Mouse (Mus musculus) midbrain, embryonic 10.5 days (tissue): ENCODE results near the gene Osbpl9. TPM values are rescaled to one million over a fixed set of nuclear protein-coding genes. Genes with fewer than 3 reads are reported as not detected.

ENCODE experiments used
- DNase-seq: peaks from one replicate; pipeline ENCODE4 v3.0.0-alpha.2; 2017; ENCODE audit warnings: low spot score
- H3K27ac ChIP-seq: fragments of 300-500 bp; sonication (generic); replicated peaks from 2 replicates; pipeline ENCODE4 v1.5.1; 2016; ENCODE audit warnings: mild to moderate bottlenecking
- H3K27me3 ChIP-seq: fragments of 300-500 bp; sonication (generic); 2 replicates; pipeline ENCODE4 v1.6.1; 2016; ENCODE audit warnings: low read depth, mild to moderate bottlenecking; ENCODE audit not compliant: poor library complexity, severe bottlenecking
- H3K36me3 ChIP-seq: fragments of 300-500 bp; sonication (generic); 2 replicates; pipeline ENCODE4 v1.6.1; 2016; ENCODE audit warnings: mild to moderate bottlenecking, moderate library complexity
- H3K4me1 ChIP-seq: fragments of 300-500 bp; sonication (generic); 2 replicates; pipeline ENCODE4 v1.6.1; 2016
- H3K4me3 ChIP-seq: fragments of 300-500 bp; sonication (generic); 2 replicates; pipeline ENCODE4 v1.5.1; 2016; ENCODE audit warnings: mild to moderate bottlenecking, moderate library complexity
- H3K9me3 ChIP-seq: fragments of 300-500 bp; sonication (generic); replicated peaks from 2 replicates; pipeline ENCODE4 v1.6.1; 2016; ENCODE audit warnings: mild to moderate bottlenecking
- WGBS: fragments of 180-500 bp; shearing (Covaris S2); methylation state at CpG from one replicate; pipeline ENCODE4 v1.1.7; 2016; 5-methylcytosine and 5-hydroxymethylcytosine counted together
- polyA plus RNA-seq: library from polyadenylated mRNA; unstranded; fragments of >200 nt; fragmentation: Nextera tagmentation; extraction: Ambion mirVana; gene quantifications from 2 replicates; pipeline ENCODE4 v1.2.1, GENCODE M21; 2016

Gene Osbpl9
- polyA plus RNA-seq, 1 experiment from 2014 or later, result 58.3 TPM

DNA sequence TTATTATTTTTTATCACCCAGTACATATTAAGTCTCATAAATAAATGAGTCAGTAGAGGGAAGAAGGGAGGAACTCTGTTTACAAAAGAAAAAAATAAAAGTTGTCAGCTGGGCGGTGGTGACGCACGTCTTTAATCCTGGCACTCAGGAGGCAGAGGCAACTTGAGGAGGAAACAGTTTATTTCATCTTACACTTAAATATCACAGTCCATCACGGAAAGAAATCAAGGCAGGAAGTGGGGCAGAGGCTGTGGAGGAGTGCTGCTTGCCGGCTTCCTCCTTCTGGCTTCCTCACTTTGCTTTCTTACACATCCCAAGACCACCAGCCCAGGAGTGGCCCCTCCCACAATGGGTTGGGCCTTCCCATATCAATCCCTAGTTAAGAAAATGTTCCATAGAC is 24.0 kb upstream of the Osbpl9 start:
- no peak overlapping the region for H3K4me3 ChIP-seq
- no peaks in the 10 kb centered on the region for H3K36me3 ChIP-seq
- WGBS, result 78% methylated on average over 5 of the region's 5 CpGs
- H3K27me3 ChIP-seq, result no peaks in the 10 kb centered on the region
- no peak for DNase-seq
- peaks cover 11% of the 10 kb centered on the region; the same call in 1 of the 2 replicates for H3K4me1 ChIP-seq
- H3K9me3 ChIP-seq, result no peaks in the 10 kb centered on the region
- H3K27ac ChIP-seq, result no peak overlapping the region

DNA sequence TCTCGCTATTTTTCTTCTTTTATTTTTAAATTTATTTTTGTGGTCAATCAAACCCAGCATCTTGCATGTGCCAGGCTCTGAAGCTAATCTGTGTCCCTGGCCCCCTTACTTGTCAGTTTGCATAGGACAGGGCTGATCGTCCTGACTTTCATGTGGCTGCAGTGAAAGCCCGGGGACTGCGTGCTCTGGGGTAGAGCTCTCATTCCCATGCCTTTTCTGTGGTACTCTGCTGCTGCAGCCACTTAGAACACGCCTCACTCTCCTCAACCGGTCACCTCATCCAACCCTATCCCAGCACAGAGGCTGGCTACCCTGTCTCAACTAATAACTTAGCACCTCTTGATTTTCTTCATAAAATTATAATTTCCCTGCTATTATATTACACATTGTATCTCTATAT is 23.5 kb upstream of the Osbpl9 start:
- H3K27ac ChIP-seq, result no peak overlapping the region
- 80% methylated on average over 6 of the region's 6 CpGs for WGBS

DNA sequence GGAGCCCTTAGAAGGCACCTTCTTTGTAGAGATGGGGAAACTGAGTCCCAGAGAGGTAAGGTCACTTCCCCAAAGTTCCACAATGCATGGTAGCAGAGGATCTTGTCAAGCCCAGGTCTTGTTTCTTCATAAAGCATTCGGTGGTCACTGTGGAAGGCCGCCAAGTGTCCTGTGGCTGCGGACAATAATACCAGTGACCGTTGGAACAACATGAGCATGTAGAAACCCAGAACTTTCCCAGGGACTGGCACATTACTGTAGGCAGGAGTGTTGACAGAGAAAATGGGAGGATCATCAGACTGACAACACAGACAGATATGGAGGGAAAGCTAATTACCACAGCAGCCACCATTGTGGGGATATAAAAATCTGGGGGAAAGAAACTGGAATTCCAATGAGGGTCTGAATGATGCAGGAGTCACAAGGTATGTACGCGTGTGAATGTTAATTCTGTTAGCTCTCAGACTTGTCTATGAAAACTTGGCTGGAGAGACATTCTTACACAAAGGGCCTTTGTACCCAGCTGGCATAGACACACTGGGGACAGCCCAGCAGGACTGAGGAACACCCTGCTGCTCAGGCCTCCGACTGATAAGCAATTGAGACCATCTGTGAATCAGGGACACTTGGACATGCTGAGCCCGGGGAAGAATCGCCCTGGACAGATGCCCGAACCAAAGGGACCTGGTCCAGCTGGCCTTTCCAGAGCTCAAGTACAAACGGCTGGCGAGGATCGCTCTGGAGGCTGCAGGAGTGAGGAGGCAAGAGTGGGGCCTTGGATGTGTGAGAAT is 22.9 kb upstream of the Osbpl9 start:
- no peaks in the 10 kb centered on the region for H3K9me3 ChIP-seq
- no peak overlapping the region for H3K4me3 ChIP-seq
- no peak overlapping the region; the same call in 1 of the 2 replicates for H3K27ac ChIP-seq
- 74% methylated on average over 13 of the region's 13 CpGs for WGBS
- no peak for DNase-seq
- H3K36me3 ChIP-seq, result no peaks in the 10 kb centered on the region
- H3K4me1 ChIP-seq, result peaks cover 10% of the 10 kb centered on the region; the same call in 1 of the 2 replicates
- no peaks in the 10 kb centered on the region for H3K27me3 ChIP-seq

More for the DNA sequence above, 23.5 kb upstream of the Osbpl9 start:
- H3K27me3 ChIP-seq, result no peaks in the 10 kb centered on the region
- H3K9me3 ChIP-seq, result no peaks in the 10 kb centered on the region
- H3K36me3 ChIP-seq, result no peaks in the 10 kb centered on the region
- DNase-seq, result no peak
- H3K4me3 ChIP-seq, result no peak overlapping the region
- peaks cover 11% of the 10 kb centered on the region; the same call in 1 of the 2 replicates for H3K4me1 ChIP-seq

DNA sequence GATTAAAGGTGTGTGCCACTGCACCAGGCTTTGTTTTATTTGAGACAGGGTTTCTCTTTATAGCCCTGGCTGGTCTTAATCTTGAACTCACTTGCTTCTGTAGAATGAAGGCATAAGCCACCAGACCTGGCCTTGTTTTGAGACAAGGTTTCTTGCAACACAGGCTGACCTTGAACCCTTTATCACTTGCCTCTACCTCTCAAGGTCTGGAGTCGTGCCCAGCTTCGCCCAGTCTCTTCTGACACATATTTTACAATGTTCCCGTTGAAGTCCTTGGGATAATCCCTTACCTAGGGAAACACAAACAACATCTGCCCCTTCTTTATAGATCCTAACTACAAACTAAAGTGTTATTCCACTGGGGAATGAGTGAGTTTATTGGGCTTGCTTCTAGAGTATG is 19.9 kb upstream of the Osbpl9 start:
- H3K4me1 ChIP-seq, result peaks cover 7% of the 10 kb centered on the region; the same call in 1 of the 2 replicates
- DNase-seq, result no peak
- H3K4me3 ChIP-seq, result no peak overlapping the region
- H3K36me3 ChIP-seq, result no peaks in the 10 kb centered on the region
- H3K27me3 ChIP-seq, result no peaks in the 10 kb centered on the region
- no peak overlapping the region for H3K27ac ChIP-seq
- H3K9me3 ChIP-seq, result no peaks in the 10 kb centered on the region
- WGBS, result 83% methylated on average over 3 of the region's 3 CpGs

DNA sequence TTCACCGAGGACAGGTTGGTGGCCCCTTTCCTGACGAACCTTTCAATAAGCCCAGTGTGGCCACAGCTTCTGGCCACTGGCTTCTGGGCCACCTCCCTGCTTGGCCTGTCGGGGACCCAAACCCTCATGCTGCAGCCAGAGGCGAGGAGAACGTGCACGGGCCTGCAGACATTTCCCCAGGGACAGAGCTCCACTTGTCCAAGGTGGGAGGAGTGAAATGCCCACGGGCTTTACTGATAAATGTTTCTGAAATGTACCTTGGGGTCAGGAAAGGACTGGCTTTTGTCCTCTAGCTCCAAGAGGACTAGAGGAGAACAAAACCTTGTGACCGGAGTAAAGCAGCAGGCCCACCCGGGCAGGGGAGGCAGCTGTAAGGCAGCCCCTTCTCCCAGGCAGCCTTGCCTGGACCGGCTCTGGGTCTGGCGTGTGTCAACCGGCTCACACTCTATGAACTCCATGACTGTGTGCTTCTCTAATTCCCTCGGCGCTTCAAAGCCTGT is 18.4 kb upstream of the Osbpl9 start:
- 79% methylated on average over 14 of the region's 14 CpGs for WGBS
- Histone ChIP-seq H3K4me3 (no peak overlapping the region), H3K27ac (0 out of 2 replicates have a peak overlapping the region, but pooled peaks have one; percentile 23)

DNA sequence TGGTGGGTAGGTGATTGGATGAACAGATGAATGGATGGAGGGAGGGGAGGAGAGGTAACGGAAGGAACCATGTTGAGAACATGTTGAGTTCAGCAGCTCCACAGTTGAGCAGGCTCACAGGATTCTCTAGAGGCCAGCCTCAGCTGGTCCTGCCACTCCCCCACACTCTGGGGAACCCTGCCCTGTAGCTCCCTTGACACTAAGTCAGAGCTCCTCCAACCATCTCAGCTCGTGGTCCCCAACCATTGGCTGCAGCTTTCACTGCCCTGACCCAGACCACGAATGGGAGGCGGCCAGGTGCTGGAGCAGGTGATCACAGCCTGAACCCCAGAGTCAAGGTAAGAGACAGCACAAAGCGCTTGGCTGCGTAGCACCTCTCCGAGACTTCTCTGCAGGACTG is 15.9 kb upstream of the Osbpl9 start:
- Histone ChIP-seq H3K27ac (no peak overlapping the region), H3K4me1 (no peaks in the 10 kb centered on the region), H3K27me3 (no peaks in the 10 kb centered on the region), H3K9me3 (no peaks in the 10 kb centered on the region), H3K36me3 (no peaks in the 10 kb centered on the region), H3K4me3 (no peak overlapping the region)
- DNase-seq, result no peak
- WGBS, result 79% methylated on average over 7 of the region's 7 CpGs

More for the DNA sequence above, 18.4 kb upstream of the Osbpl9 start:
- DNase-seq, result no peak
- H3K27me3 ChIP-seq, result no peaks in the 10 kb centered on the region
- H3K36me3 ChIP-seq, result no peaks in the 10 kb centered on the region
- peaks cover 7% of the 10 kb centered on the region; the same call in 1 of the 2 replicates for H3K4me1 ChIP-seq
- no peaks in the 10 kb centered on the region for H3K9me3 ChIP-seq

DNA sequence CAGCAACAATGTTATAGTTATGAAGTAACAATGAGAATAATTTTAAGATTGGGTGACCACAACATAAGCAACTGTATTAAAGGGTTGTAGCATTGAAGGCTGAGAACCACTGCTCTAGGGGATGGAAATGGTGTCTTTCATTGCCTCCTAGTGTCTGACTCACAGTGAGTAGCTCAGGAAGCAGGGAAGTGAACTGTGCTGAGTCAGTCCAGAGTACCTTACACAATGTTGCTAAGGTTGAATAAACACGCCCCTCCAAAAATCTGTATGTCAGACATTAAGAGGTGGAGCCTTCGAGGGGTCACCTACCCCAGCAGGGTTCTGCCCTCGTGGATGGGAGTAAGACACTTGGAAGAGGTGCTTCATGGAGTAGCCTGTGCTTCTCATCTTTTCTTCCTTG is 11.9 kb upstream of the Osbpl9 start:
- H3K27ac ChIP-seq, result no peak overlapping the region
- DNase-seq, result no peak
- H3K4me1 ChIP-seq, result peaks cover 10% of the 10 kb centered on the region
- H3K4me3 ChIP-seq, result no peak overlapping the region
- WGBS, result 77% methylated on average over 3 of the region's 3 CpGs
- no peaks in the 10 kb centered on the region for H3K36me3 ChIP-seq
- no peaks in the 10 kb centered on the region for H3K27me3 ChIP-seq
- no peaks in the 10 kb centered on the region for H3K9me3 ChIP-seq

DNA sequence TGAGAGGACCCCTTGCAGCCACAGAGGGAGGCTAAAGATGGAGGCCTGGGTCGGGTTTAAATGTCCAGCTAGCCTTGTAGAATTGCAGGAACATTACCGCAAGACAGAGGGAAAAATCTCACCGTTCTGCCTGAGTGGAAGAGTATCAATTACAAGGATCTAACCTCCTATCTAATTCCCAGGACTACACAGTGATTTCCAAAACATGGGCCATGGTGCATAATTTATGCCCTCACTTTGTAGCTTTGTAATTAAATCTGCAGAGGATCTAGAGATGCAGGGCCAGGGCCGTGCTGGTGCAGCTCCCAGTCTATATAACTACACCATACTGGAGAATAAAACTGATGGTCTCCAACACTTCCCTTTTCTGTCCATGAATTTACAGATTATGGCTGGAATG is 8.8 kb upstream of the Osbpl9 start:
- peak overlapping the region; percentile 49; the same call in 1 of the 2 replicates for H3K27ac ChIP-seq
- WGBS, result 76% methylated on average over 4 of the region's 4 CpGs
- peaks cover 10% of the 10 kb centered on the region for H3K4me1 ChIP-seq
- no peak for DNase-seq
- H3K36me3 ChIP-seq, result no peaks in the 10 kb centered on the region
- no peaks in the 10 kb centered on the region for H3K27me3 ChIP-seq
- no peaks in the 10 kb centered on the region for H3K9me3 ChIP-seq
- H3K4me3 ChIP-seq, result no peak overlapping the region

DNA sequence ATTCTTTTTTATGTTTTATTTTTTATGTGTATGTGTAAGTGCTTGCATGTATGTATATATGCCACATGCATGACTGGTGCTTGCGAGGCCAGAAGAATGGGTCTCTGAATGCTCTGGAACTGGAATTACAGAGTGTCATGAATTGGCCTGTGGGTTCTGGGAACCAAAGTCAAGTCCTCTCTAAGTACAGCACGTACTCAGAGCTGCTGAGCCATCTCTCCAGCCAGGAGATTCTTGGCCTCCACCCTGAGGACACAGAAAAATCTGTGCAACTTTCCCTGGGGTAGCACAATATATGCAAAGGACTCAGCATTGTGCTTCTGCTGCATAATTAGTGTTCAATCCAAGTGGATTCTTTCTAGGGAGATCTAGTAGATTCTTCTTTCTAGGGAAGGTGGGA is 8.2 kb upstream of the Osbpl9 start:
- H3K4me3 ChIP-seq, result no peak overlapping the region
- DNase-seq, result no peak
- H3K9me3 ChIP-seq, result no peaks in the 10 kb centered on the region
- H3K27me3 ChIP-seq, result no peaks in the 10 kb centered on the region
- WGBS, result 79% methylated on average over 2 of the region's 2 CpGs
- peak overlapping the region; percentile 49; the same call in 1 of the 2 replicates for H3K27ac ChIP-seq
- H3K36me3 ChIP-seq, result no peaks in the 10 kb centered on the region
- H3K4me1 ChIP-seq, result peaks cover 10% of the 10 kb centered on the region

DNA sequence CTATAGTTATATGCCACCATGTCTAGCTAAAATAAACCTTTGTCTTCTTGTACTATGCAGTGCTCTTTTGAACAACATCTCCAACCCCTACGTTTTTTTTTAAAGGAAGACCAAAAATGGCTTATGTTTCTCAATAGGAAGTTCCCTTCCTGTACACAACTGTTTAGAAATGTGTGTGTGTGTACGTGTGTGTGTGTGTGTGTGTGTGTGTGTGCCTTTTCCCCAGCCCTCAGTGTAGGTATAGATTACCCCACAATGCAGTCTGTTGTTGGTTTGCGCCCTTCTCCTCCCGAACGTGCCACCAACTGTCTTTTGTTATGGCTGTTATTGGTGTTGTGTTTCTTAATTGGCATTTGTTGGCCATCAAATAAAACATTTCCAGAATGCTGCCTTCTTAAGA is 5.5 kb upstream of the Osbpl9 start:
- Histone ChIP-seq H3K4me3 (no peak overlapping the region), H3K9me3 (no peaks in the 10 kb centered on the region), H3K27ac (no peak overlapping the region), H3K27me3 (no peaks in the 10 kb centered on the region), H3K4me1 (peaks cover 11% of the 10 kb centered on the region), H3K36me3 (no peaks in the 10 kb centered on the region)
- 87% methylated on average over 5 of the region's 5 CpGs for WGBS
- DNase-seq, result no peak

DNA sequence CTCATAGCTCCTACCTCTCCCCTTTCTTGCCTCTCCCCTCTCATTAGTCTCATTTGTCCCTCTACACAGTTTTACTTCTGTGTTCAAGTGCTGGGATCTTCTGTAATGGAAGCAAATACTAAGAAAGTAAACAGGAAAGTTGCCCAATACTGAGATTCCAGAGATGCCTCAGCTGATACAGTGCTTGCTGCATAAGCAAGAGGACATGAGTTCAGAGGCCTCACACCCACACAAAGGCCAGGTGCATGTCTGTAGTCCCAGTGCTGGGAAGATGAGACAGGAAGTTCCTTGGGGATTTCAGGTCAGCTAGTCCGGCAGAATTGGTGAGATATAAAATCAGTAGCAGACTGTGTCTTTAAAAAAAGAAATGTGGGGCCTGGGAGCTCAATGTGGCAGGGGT is 2.3 kb upstream of the Osbpl9 start:
- H3K4me3 ChIP-seq, result no peak overlapping the region
- WGBS, result 72% methylated on average over 1 of the region's 1 CpGs
- no peaks in the 10 kb centered on the region for H3K9me3 ChIP-seq
- DNase-seq, result no peak
- no peaks in the 10 kb centered on the region for H3K27me3 ChIP-seq
- no peaks in the 10 kb centered on the region for H3K36me3 ChIP-seq
- H3K27ac ChIP-seq, result no peak overlapping the region
- peaks cover 14% of the 10 kb centered on the region for H3K4me1 ChIP-seq

DNA sequence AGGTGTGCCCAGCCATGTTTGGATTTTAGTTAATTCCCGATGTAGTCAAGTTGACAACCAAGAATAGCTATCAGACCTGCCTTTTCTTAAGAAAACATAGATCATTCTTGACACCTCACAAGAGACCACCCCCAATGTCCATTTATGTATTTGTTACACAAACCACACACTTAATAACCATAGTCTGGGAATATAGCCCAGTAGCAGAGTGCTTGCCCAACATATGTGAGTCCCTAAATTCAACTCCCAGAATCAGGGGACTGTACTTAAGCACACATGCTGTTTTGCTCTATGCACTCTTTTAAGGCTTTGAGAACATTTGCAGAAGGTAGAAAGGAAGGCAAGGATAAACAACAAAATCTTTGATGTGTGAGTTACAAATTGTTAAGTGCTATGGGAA is 1.9 kb upstream of the Osbpl9 start:
- no peak for DNase-seq
- no peaks in the 10 kb centered on the region for H3K27me3 ChIP-seq
- no peak overlapping the region for H3K4me3 ChIP-seq
- H3K36me3 ChIP-seq, result no peaks in the 10 kb centered on the region
- H3K27ac ChIP-seq, result no peak overlapping the region
- H3K9me3 ChIP-seq, result no peaks in the 10 kb centered on the region
- WGBS, result 83% methylated on average over 1 of the region's 1 CpGs
- H3K4me1 ChIP-seq, result peaks cover 14% of the 10 kb centered on the region

DNA sequence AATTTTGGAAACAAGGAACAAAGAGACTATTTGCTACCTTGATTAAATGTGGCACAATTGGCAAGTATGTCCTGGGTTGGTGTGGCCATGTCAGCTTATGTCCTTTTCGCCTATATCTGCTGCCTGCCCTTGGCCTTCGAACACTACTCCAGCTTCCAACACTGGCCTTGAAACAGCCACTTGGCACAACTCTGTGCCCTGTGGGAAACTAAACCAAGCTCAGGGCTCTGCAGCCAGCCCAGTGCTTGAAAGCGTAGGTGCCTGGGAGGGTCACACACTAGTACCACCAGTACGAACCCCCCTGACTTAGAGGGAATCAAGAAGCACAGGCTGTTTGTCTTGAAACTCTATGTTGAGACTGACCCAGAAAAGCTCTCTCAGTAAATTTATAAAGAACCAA is 3.0 kb downstream of the Osbpl9 start:
- WGBS, result 90% methylated on average over 4 of the region's 4 CpGs
- H3K36me3 ChIP-seq, result no peaks in the 10 kb centered on the region
- no peak overlapping the region for H3K27ac ChIP-seq
- no peaks in the 10 kb centered on the region for H3K9me3 ChIP-seq
- H3K4me3 ChIP-seq, result no peak overlapping the region
- H3K4me1 ChIP-seq, result peaks cover 14% of the 10 kb centered on the region
- no peaks in the 10 kb centered on the region for H3K27me3 ChIP-seq
- no peak for DNase-seq
